ENCODE assay signal across 8 mouse cellular contexts in the genomic region with DNA sequence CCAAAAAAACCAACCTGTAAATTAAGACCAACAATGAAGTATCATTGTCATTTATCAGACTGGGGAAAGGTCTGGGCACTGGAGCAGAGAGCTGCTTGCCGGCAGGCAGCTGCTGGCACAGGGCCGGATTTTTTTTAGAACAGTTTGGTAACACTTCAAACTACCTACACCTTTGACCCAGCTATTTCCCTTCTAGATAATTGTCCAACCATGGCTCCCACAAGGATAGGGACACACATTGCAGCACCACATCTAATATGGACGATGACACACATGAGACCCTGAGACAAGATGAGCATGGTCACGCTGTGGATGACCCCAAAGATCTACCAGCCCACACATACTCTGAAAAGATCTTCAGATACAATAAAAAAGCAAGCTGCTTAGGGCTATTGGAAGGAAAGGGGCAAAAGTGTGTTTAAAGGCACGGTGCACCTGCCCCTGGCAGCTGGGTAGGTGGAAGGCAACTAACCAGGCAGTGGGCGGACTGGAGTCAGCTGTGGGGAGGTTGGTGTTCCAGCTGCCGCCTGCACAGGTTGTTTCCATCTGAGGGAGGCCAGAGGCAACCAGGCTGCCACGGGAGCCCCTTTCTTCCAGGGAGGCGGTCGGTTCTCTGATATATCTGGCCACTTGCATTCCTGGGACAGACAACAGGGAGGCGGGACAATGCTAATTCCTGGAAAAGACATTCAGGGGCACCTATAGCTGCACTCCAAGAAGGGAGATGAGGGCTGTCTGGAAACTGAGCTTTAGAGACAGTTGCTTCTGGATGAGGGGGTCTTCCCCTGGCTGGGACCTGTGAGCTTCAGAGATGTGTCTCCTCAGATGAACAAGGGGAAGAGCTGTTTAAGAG. TPM values are rescaled to one million over a fixed set of nuclear protein-coding genes. Genes with fewer than 3 reads are reported as not detected.
DNase-seq lines count a peak whose midpoint lies in the region; ATAC-seq and TF ChIP-seq lines count a peak whose summit lies in the region.
"Had no signal": no experiment of that assay in that cellular context is flagged by ENCODE, and none has a peak within 500 bp of the region (broad histone marks: within the 10 kb centered on the region; RNA-seq: fewer than 3 reads in every experiment).

No protein-coding gene starts in this region.

- ATAC-seq in CD4-positive, CD25-positive, alpha-beta regulatory T cell, adult 4 months, result peak; percentile 46
- no peak for ATAC-seq in lung, postnatal 0 days

- in situ Hi-C loops in ES-E14 (cut with MboI; ENCODE audit: low sequenced_read_pairs in 2 of 2, unreplicated experiment in 2 of 2), result no loop called here

- no peak overlapping the region for H3K4me2 ChIP-seq in lung, postnatal 0 days (replicated peaks; ENCODE audit: low read depth, low read length)

- no peak for DNase-seq in ES-E14 (ENCODE audit: low read depth, low spot score)
- DNase-seq in induced T-regulatory cell, adult 2 months (ENCODE audit: low read depth), result peak; percentile 29
- peak; percentile 51 for DNase-seq in lung, postnatal 0 days (ENCODE audit: low spot score)
- no peak for DNase-seq in B cell, adult 2 months
- DNase-seq in retina, postnatal 1 day, result no peak
- no peak for DNase-seq in right cerebral cortex, postnatal 4 days

- 45% methylated on average over 11 of the region's 11 CpGs for WGBS in lung, postnatal 0 days

- H3K36me3 ChIP-seq in ES-E14 (ENCODE audit: control insufficient read depth, insufficient read depth, low read length, poor library complexity, severe bottlenecking), result no peaks in the 10 kb centered on the region
- H3K36me3 ChIP-seq in lung, postnatal 0 days (ENCODE audit: insufficient read depth, low read length), result no peaks in the 10 kb centered on the region

- H3K4me1 ChIP-seq in ES-E14 (ENCODE audit: control insufficient read depth in 2 of 2, insufficient read depth in 2 of 2, low read length in 2 of 2, poor library complexity in 1 of 2), result peaks cover 2 to 31% of the 10 kb centered on the region in 2 experiments; a peak in 2 of 4 replicates
- H3K4me1 ChIP-seq in lung, postnatal 0 days (ENCODE audit: insufficient read depth, low read depth, low read length), result peaks cover 12% of the 10 kb centered on the region

- H3K9me3 ChIP-seq in ES-E14 (ENCODE audit: control insufficient read depth, insufficient read depth, low read depth, low read length), result no peaks in the 10 kb centered on the region
- no peaks in the 10 kb centered on the region for H3K9me3 ChIP-seq in lung, postnatal 0 days (ENCODE audit: low read length)

- peak overlapping the region; percentile 37 to 43 for H3K4me3 ChIP-seq in ES-E14 (ENCODE audit: insufficient read depth in 1 of 2, low read depth in 1 of 2, low read length in 2 of 2, poor library complexity in 1 of 2, severe bottlenecking in 1 of 2)
- no peak overlapping the region for H3K4me3 ChIP-seq in lung, postnatal 0 days (ENCODE audit: low read depth, low read length)

- peak overlapping the region; percentile 5; the same call in 1 of the 2 replicates for H3K9ac ChIP-seq in ES-E14 (ENCODE audit: insufficient read depth, low read depth, low read length, poor library complexity, severe bottlenecking)
- H3K9ac ChIP-seq in lung, postnatal 0 days (replicated peaks; ENCODE audit: low read depth), result no peak overlapping the region
- H3K9ac ChIP-seq: liver, embryonic 14.5 days had no signal

- H3K27me3 ChIP-seq in lung, postnatal 0 days (replicated peaks; ENCODE audit: insufficient read depth, low read length), result no peaks in the 10 kb centered on the region

- H3K27ac ChIP-seq in ES-E14 (ENCODE audit: insufficient read depth, low read depth, low read length, poor library complexity, severe bottlenecking), result peak overlapping the region; percentile 80
- peak overlapping the region; percentile 71 for H3K27ac ChIP-seq in lung, postnatal 0 days (ENCODE audit: low read length)
- H3K27ac ChIP-seq: liver, embryonic 14.5 days had no signal

- no peak for TF ChIP-seq EP300 in lung, postnatal 0 days (IDR thresholded peaks at IDR 0.05)

- no peak for TF ChIP-seq CTCF in lung, postnatal 0 days (IDR thresholded peaks at IDR 0.05)

TF ChIP-seq in ES-E14, 5 proteins besides CTCF, POLR2A, EP300 and RAD21:
- TF ChIP-seq ZC3H11A (IDR thresholded peaks at IDR 0.05; ENCODE audit: borderline replicate concordance, low read depth, low read length) (no peak), CHD2 (IDR thresholded peaks at IDR 0.05; ENCODE audit: low read depth, low read length) (no peak), ZNF384 (IDR thresholded peaks at IDR 0.05; ENCODE audit: low read depth, low read length) (no peak), MAFK (IDR thresholded peaks at IDR 0.05; ENCODE audit: insufficient read depth, low read depth, low read length) (no peak), HCFC1 (IDR thresholded peaks at IDR 0.05; ENCODE audit: borderline replicate concordance, insufficient read depth, low read length) (no peak)

RNA-seq across cellular contexts. Expression of gene Fasn, which starts 28.0 kb away (rescaled TPM):
- polyA plus RNA-seq in CD4-positive, CD25-positive, alpha-beta regulatory T cell, adult 4 months (2017; shearing (Covaris generic)), result 10 to 100 TPM; 24.1 to 34.8 TPM
- total RNA-seq in ES-E14 (2012; rRNA removed), result 210 and 251 TPM in 2 replicates
- 54.7 and 63.8 TPM in 2 replicates for polyA plus RNA-seq in lung, postnatal 0 days (2015; fragmentation: Nextera tagmentation; extraction: Ambion mirVana)

RNA-seq across cellular contexts. Expression of gene Dus1l, which starts 56.1 kb away (rescaled TPM):
- polyA plus RNA-seq in CD4-positive, CD25-positive, alpha-beta regulatory T cell, adult 4 months (2017; shearing (Covaris generic)), result 10 to 100 TPM; 31.4 to 35.3 TPM
- total RNA-seq in ES-E14 (2012; rRNA removed), result 101 and 124 TPM in 2 replicates
- 40.5 and 43.1 TPM in 2 replicates for polyA plus RNA-seq in lung, postnatal 0 days (2015; fragmentation: Nextera tagmentation; extraction: Ambion mirVana)

Comparison
In these comparisons a context has a peak if more than half of its experiments do, and no peak if none do; other contexts are left out.
1. DNase-seq: peak in induced T-regulatory cell, adult 2 months (single experiment) and lung, postnatal 0 days (single experiment); none in ES-E14 (single experiment), B cell, adult 2 months (0 of 2), retina, postnatal 1 day (single experiment) and right cerebral cortex, postnatal 4 days (single experiment).